Mouse (Mus musculus) liver, embryonic 12.5 days (tissue): Measurements from ENCODE around the gene Tcstv1. TPM values are rescaled to one million over a fixed set of nuclear protein-coding genes. Genes with fewer than 3 reads are reported as not detected.
"Not testable (repeated sequence)": the region's sequence is repeated elsewhere in the genome, so short reads cannot be mapped to it uniquely, and the experiment has no call there.

Experiments used
- ATAC-seq: fragments of 200-750 bp; cut with Nextera tagmentation; 2 replicates; pipeline ENCODE4 v1.8.0; 2017; ENCODE audit warnings: moderate number of reproducible peaks, mild to moderate bottlenecking, moderate library complexity
- H3K27ac ChIP-seq: fragments of 300-500 bp; sonication (generic); 2 replicates; pipeline ENCODE4 v1.5.1; 2016; ENCODE audit warnings: mild to moderate bottlenecking
- H3K27me3 ChIP-seq: fragments of 300-500 bp; sonication (generic); replicated peaks from 2 replicates; pipeline ENCODE4 v1.6.1; 2016; ENCODE audit warnings: mild to moderate bottlenecking, moderate library complexity
- H3K36me3 ChIP-seq: fragments of 300-500 bp; sonication (generic); 2 replicates; pipeline ENCODE4 v1.6.1; 2016; ENCODE audit warnings: mild to moderate bottlenecking, moderate library complexity
- H3K4me1 ChIP-seq: fragments of 300-500 bp; sonication (generic); 2 replicates; pipeline ENCODE4 v1.6.1; 2016
- H3K4me2 ChIP-seq: fragments of 300-500 bp; sonication (generic); 2 replicates; pipeline ENCODE4 v1.6.1; 2016; ENCODE audit warnings: mild to moderate bottlenecking, moderate library complexity
- H3K4me3 ChIP-seq: fragments of 300-500 bp; sonication (generic); 2 replicates; pipeline ENCODE4 v1.5.1; 2016; ENCODE audit warnings: mild to moderate bottlenecking, moderate library complexity
- H3K9ac ChIP-seq: fragments of 300-500 bp; sonication (generic); 2 replicates; pipeline ENCODE4 v1.6.1; 2016; ENCODE audit warnings: mild to moderate bottlenecking, moderate library complexity
- H3K9me3 ChIP-seq: fragments of 300-500 bp; sonication (generic); replicated peaks from 2 replicates; pipeline ENCODE4 v1.6.1; 2016; ENCODE audit warnings: mild to moderate bottlenecking, moderate library complexity
- WGBS: fragments of 180-500 bp; shearing (Covaris S2); methylation state at CpG from one replicate; pipeline ENCODE4 v1.1.7; 2016; ENCODE audit not compliant: insufficient replicate concordance; 5-methylcytosine and 5-hydroxymethylcytosine counted together
- polyA plus RNA-seq: library from polyadenylated mRNA; unstranded; fragments of >200 nt; fragmentation: Nextera tagmentation; extraction: Ambion mirVana; gene quantifications from 2 replicates; pipeline ENCODE4 v1.2.1, GENCODE M21; 2016

The Tcstv1 gene
- not detected in 2 replicates for polyA plus RNA-seq

DNA sequence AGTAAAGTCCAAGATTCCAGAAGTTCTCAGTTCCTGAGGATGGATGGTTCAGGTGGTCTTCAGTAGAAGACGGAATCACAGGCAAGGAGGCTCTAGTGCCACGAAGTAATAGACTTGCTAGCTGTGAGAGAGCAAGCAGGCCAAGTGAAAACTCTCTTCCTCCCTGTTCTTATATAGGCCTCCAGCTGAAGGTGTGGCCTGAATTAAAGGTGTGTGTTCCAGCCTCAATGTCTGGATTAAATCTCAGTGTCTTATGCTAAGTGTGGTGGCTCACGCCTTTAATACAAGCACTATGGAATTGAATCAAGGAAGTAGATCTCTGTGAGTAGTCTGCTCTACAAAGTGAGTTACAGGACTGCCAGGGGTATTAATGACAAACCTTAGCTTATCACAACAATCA is at the start of gene Tcstv1:
Tcstv1 (minus strand) TSS at position 101 of the 400 bp plus-strand sequence.
- not testable (repeated sequence) for H3K27me3 ChIP-seq, H3K4me1 ChIP-seq, H3K4me3 ChIP-seq, H3K4me2 ChIP-seq, H3K9me3 ChIP-seq, ATAC-seq, H3K27ac ChIP-seq, H3K36me3 ChIP-seq, H3K9ac ChIP-seq
- WGBS: 46% methylated on average over 3 of the region's 3 CpGs

- not testable (repeated sequence) for H3K4me1 ChIP-seq, H3K36me3 ChIP-seq, H3K27ac ChIP-seq, H3K9ac ChIP-seq, ATAC-seq, H3K4me2 ChIP-seq, H3K27me3 ChIP-seq, H3K4me3 ChIP-seq, H3K9me3 ChIP-seq
- WGBS: 100% methylated on average over 1 of the region's 5 CpGs
Observed at GRCm38 (mm10) chr13:119929172-119929571, 34.6 kb upstream of the Tcstv1 start, which contains the start of gene Gm21761. Gene Gm21761 (minus strand): TSS chr13:119929272.

- H3K36me3 ChIP-seq, H3K9ac ChIP-seq, H3K4me2 ChIP-seq, ATAC-seq, H3K9me3 ChIP-seq, H3K4me1 ChIP-seq, H3K27ac ChIP-seq, H3K27me3 ChIP-seq, H3K4me3 ChIP-seq: not testable (repeated sequence)
- 56% methylated on average over 3 of the region's 3 CpGs for WGBS
Observed at GRCm38 (mm10) chr13:119924597-119925340, 30.2 kb upstream of the Tcstv1 start.

GRCm38 (mm10) chr13:119916966-119917722 is 22.6 kb upstream of the Tcstv1 start:
- H3K4me2 ChIP-seq, ATAC-seq, H3K9ac ChIP-seq, H3K36me3 ChIP-seq, H3K4me1 ChIP-seq, H3K4me3 ChIP-seq, H3K27ac ChIP-seq, H3K9me3 ChIP-seq, H3K27me3 ChIP-seq: not testable (repeated sequence)
- 65% methylated on average over 4 of the region's 5 CpGs for WGBS

DNA sequence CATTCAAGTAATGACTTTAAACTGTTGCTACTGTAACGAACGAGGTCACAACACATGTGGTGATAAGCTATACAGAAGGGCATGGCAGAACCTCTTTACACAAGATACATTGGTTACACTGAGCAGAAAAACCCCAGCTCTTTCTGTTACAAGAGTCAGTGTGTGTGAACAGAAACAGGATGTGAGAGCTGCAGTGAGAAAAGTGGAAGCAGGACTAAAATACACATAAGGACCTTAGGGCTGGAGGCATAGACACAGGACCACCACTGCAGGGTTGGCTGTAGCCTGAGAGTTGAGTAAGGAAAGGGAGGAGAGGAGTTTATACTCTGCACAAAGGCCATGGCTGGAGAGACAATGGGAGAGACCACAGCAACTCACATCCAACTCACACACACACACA is 21.9 kb upstream of the Tcstv1 start:
- H3K36me3 ChIP-seq, H3K4me3 ChIP-seq, H3K27me3 ChIP-seq, ATAC-seq, H3K9me3 ChIP-seq, H3K27ac ChIP-seq, H3K4me1 ChIP-seq, H3K4me2 ChIP-seq, H3K9ac ChIP-seq: not testable (repeated sequence)
- 53% methylated on average over 2 of the region's 2 CpGs for WGBS

- H3K27ac ChIP-seq, H3K4me3 ChIP-seq, H3K4me2 ChIP-seq, H3K9me3 ChIP-seq, H3K9ac ChIP-seq, H3K27me3 ChIP-seq, H3K36me3 ChIP-seq, H3K4me1 ChIP-seq, ATAC-seq: not testable (repeated sequence)
- 37% methylated on average over 5 of the region's 5 CpGs for WGBS
Observed at GRCm38 (mm10) chr13:119898549-119898948, 4.0 kb upstream of the Tcstv1 start.

GRCm38 (mm10) chr13:119886896-119887295 is 7.7 kb downstream of the Tcstv1 start:
- not testable (repeated sequence) for H3K4me3 ChIP-seq, H3K9me3 ChIP-seq, H3K4me2 ChIP-seq, H3K27ac ChIP-seq, H3K36me3 ChIP-seq, ATAC-seq, H3K27me3 ChIP-seq, H3K9ac ChIP-seq, H3K4me1 ChIP-seq
- WGBS: 41% methylated on average over 4 of the region's 4 CpGs

DNA sequence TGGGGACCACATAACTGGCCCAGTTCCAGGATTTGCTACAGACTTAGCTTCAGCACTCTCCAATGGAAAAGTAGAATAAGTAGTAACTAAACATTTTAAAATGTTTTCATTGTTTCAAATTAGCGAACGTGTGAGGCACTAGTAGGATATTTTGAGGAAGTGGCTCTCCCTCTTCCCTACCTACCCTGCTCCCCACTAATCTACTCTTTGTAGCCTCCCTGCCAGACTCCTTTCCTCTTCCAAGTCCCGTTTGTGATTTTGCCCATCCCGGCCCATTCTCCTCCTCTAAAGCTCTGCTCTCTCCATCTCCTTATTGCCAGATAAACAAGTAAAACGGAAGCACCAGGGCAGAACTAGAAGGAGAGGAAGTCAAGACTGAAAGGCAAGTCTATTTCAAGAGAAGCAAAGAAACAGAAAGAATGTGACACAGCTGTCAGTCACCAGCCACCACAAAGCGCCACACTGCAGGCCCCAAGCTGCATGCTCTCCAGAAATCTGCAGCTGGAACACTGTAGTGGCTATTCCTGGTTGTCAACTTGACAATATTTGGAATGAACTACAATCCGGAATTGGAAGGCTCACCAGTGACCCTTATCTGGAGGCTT is 30.1 kb downstream of the Tcstv1 start:
- WGBS: 55% methylated on average over 6 of the region's 7 CpGs
- H3K9ac ChIP-seq: not testable (repeated sequence)

GRCm38 (mm10) chr13:119862399-119862798 is 32.2 kb downstream of the Tcstv1 start:
- not testable (repeated sequence) for ATAC-seq
- WGBS: no CpG with 5 or more reads among the region's 6 CpGs

More for the DNA sequence above, 30.1 kb downstream of the Tcstv1 start:
- not testable (repeated sequence) for ATAC-seq, H3K9me3 ChIP-seq, H3K4me2 ChIP-seq, H3K36me3 ChIP-seq, H3K4me1 ChIP-seq, H3K27ac ChIP-seq, H3K27me3 ChIP-seq, H3K4me3 ChIP-seq

More at GRCm38 (mm10) chr13:119862399-119862798, 32.2 kb downstream of the Tcstv1 start:
- H3K27me3 ChIP-seq, H3K36me3 ChIP-seq, H3K4me1 ChIP-seq, H3K9me3 ChIP-seq, H3K27ac ChIP-seq, H3K9ac ChIP-seq, H3K4me3 ChIP-seq, H3K4me2 ChIP-seq: not testable (repeated sequence)

Other genes with a start within 250 kb of the Tcstv1 start
- 105 and 111 TPM in 2 replicates for gene Hmgcs1, start 204.4 kb downstream of the Tcstv1 start, polyA plus RNA-seq
- gene Nim1k, start 138.9 kb downstream of the Tcstv1 start, polyA plus RNA-seq: 0.07 and 0.23 TPM in 2 replicates
- 25.5 and 28.4 TPM in 2 replicates for gene Zfp131, start 103.9 kb downstream of the Tcstv1 start, polyA plus RNA-seq
- not detected in 2 replicates for gene AF067063, start 64.6 kb downstream of the Tcstv1 start, polyA plus RNA-seq
- not detected in 2 replicates for gene D13Ertd608e, start 58.8 kb downstream of the Tcstv1 start, polyA plus RNA-seq
- gene Gm21761, start 34.5 kb upstream of the Tcstv1 start, polyA plus RNA-seq: not detected in 2 replicates
- not detected in 2 replicates for gene B020031M17Rik, start 56.0 kb upstream of the Tcstv1 start, polyA plus RNA-seq
- gene Gm36079, start 132.2 kb upstream of the Tcstv1 start, polyA plus RNA-seq: not detected in 2 replicates
- not detected in 2 replicates for gene Gm21188, start 157.4 kb upstream of the Tcstv1 start, polyA plus RNA-seq
- not detected in 2 replicates for gene Gm20767, start 245.5 kb upstream of the Tcstv1 start, polyA plus RNA-seq